Mouse (Mus musculus): ENCODE measurements around the gene Cstb. TPM values are rescaled to one million over a fixed set of nuclear protein-coding genes. Genes with fewer than 3 reads are reported as not detected.

Gene Cstb
- 10 to 100 TPM; 18.5 to 21.2 TPM for total RNA-seq (2021)
- long read RNA-seq, experiment 1, transcript Cstb-201 (3 exons, 603 nt): major isoform, 16 of 16 reads
- long read RNA-seq, experiment 1, partial matches to known transcripts: 0 of 16 reads
- long read RNA-seq, experiment 1, other reads (novel, unspliced or antisense): 0 of 16 reads
- long read RNA-seq, experiment 2, transcript Cstb-201 (3 exons, 603 nt): major isoform, 17 of 17 reads
- long read RNA-seq, experiment 2, partial matches to known transcripts: 0 of 17 reads
- long read RNA-seq, experiment 2, other reads (novel, unspliced or antisense): 0 of 17 reads

- peak; percentile 84 for DNase-seq
- intact Hi-C loops (cut with DNase I; ENCODE audit: low total_unique reads): no loop called here
These were observed at the start of gene Cstb for GRCm38 (mm10) chr10:78425181-78426041. TSS of gene Cstb (plus strand) at chr10:78425669.

GRCm38 (mm10) chr10:78378516-78378915 lies 47.0 kb upstream of the Cstb start:
- intact Hi-C loops (cut with DNase I; ENCODE audit: low total_unique reads): no loop called here

GRCm38 (mm10) chr10:78383567-78383966 lies 41.9 kb upstream of the Cstb start:
- intact Hi-C loops (cut with DNase I; ENCODE audit: low total_unique reads): loop anchor here (10.0 kb wide), 1 partner anchor 179 kb away; no protein-coding TSS in a partner anchor
- no peak for DNase-seq

More at GRCm38 (mm10) chr10:78378516-78378915, 47.0 kb upstream of the Cstb start:
- DNase-seq: no peak

- intact Hi-C loops (cut with DNase I; ENCODE audit: low total_unique reads): loop anchor here (10.0 kb wide), 1 partner anchor 181 kb away; no protein-coding TSS in a partner anchor
- DNase-seq: no peak
These were observed 39.9 kb upstream of the Cstb start for GRCm38 (mm10) chr10:78385520-78385919.

- intact Hi-C loops (cut with DNase I; ENCODE audit: low total_unique reads): loop anchor here (10.0 kb wide), 1 partner anchor 184 kb away; no protein-coding TSS in a partner anchor
These were observed 37.1 kb upstream of the Cstb start for GRCm38 (mm10) chr10:78388216-78388980.

GRCm38 (mm10) chr10:78390982-78391470 lies 34.4 kb upstream of the Cstb start:
- DNase-seq: no peak
- intact Hi-C loops (cut with DNase I; ENCODE audit: low total_unique reads): loop anchor here (2.0 kb wide), 1 partner anchor 68 kb away; no protein-coding TSS in a partner anchor

More at GRCm38 (mm10) chr10:78388216-78388980, 37.1 kb upstream of the Cstb start:
- DNase-seq: no peak

GRCm38 (mm10) chr10:78392072-78392471 lies 33.4 kb upstream of the Cstb start:
- peak; percentile 80 for DNase-seq
- intact Hi-C loops (cut with DNase I; ENCODE audit: low total_unique reads): loop anchor here (2.0 kb wide), 1 partner anchor 111 kb away; no protein-coding TSS in a partner anchor

GRCm38 (mm10) chr10:78395377-78395776 lies 30.1 kb upstream of the Cstb start:
- no peak for DNase-seq
- intact Hi-C loops (cut with DNase I; ENCODE audit: low total_unique reads): no loop called here

- peak; percentile 92 for DNase-seq
These were observed 29.4 kb upstream of the Cstb start for GRCm38 (mm10) chr10:78395819-78396624.

GRCm38 (mm10) chr10:78396625-78396885 lies 28.9 kb upstream of the Cstb start:
- DNase-seq: no peak
- intact Hi-C loops (cut with DNase I; ENCODE audit: low total_unique reads): no loop called here

More at GRCm38 (mm10) chr10:78395819-78396624, 29.4 kb upstream of the Cstb start:
- intact Hi-C loops (cut with DNase I; ENCODE audit: low total_unique reads): no loop called here

- intact Hi-C loops (cut with DNase I; ENCODE audit: low total_unique reads): no loop called here
- DNase-seq: no peak
These were observed 26.3 kb upstream of the Cstb start for GRCm38 (mm10) chr10:78399090-78399657.

GRCm38 (mm10) chr10:78401127-78401526 lies 24.3 kb upstream of the Cstb start:
- intact Hi-C loops (cut with DNase I; ENCODE audit: low total_unique reads): no loop called here

GRCm38 (mm10) chr10:78402301-78402922 lies 23.1 kb upstream of the Cstb start:
- intact Hi-C loops (cut with DNase I; ENCODE audit: low total_unique reads): no loop called here

More at GRCm38 (mm10) chr10:78401127-78401526, 24.3 kb upstream of the Cstb start:
- no peak for DNase-seq

GRCm38 (mm10) chr10:78406152-78406551 lies 19.3 kb upstream of the Cstb start:
- intact Hi-C loops (cut with DNase I; ENCODE audit: low total_unique reads): no loop called here
- no peak for DNase-seq

More at GRCm38 (mm10) chr10:78402301-78402922, 23.1 kb upstream of the Cstb start:
- no peak for DNase-seq

GRCm38 (mm10) chr10:78407132-78407531 lies 18.3 kb upstream of the Cstb start:
- intact Hi-C loops (cut with DNase I; ENCODE audit: low total_unique reads): no loop called here
- no peak for DNase-seq

GRCm38 (mm10) chr10:78409035-78409788 lies 16.3 kb upstream of the Cstb start:
- intact Hi-C loops (cut with DNase I; ENCODE audit: low total_unique reads): no loop called here
- DNase-seq: no peak

- intact Hi-C loops (cut with DNase I; ENCODE audit: low total_unique reads): no loop called here
- no peak for DNase-seq
These were observed 13.6 kb upstream of the Cstb start for GRCm38 (mm10) chr10:78411851-78412250.

Measured in gastrocnemius, postnatal 14 days (tissue).